Mouse (Mus musculus) forebrain, postnatal 0 days (tissue): ENCODE measurements at regions not wholly inside any gene's neighbourhood (a gene's known extent, or its start where the extent isn't known, plus 50 kb on each side); places are given as distances from the start of the nearest gene placed in this dataset.

ENCODE experiments used
- ATAC-seq: fragments of 200-750 bp; cut with Nextera tagmentation; 2 replicates; pipeline ENCODE4 v1.8.0; 2017; ENCODE audit warnings: mild to moderate bottlenecking, moderate library complexity
- DNase-seq: peaks from one replicate; pipeline ENCODE4 v3.0.0-alpha.2; 2015
- H3K27ac ChIP-seq: fragments of 300-500 bp; sonication (generic); 2 replicates; pipeline ENCODE4 v1.5.1; 2014; ENCODE audit warnings: low read depth, mild to moderate bottlenecking, antibody characterized with exemption, low read length, moderate library complexity, mixed read lengths
- H3K27me3 ChIP-seq: fragments of 300-500 bp; sonication (generic); 2 replicates; pipeline ENCODE4 v1.6.1; 2014; ENCODE audit warnings: mild to moderate bottlenecking, low read length, mixed read lengths; ENCODE audit not compliant: insufficient read depth
- H3K36me3 ChIP-seq: fragments of 300-500 bp; sonication (generic); 2 replicates; pipeline ENCODE4 v1.6.1; 2014; ENCODE audit warnings: mild to moderate bottlenecking, moderate library complexity; ENCODE audit not compliant: insufficient read depth
- H3K4me1 ChIP-seq: fragments of 300-500 bp; sonication (generic); 2 replicates; pipeline ENCODE4 v1.6.1; 2014; ENCODE audit warnings: antibody characterized with exemption; ENCODE audit not compliant: insufficient read depth
- H3K4me2 ChIP-seq: fragments of 300-500 bp; sonication (generic); 2 replicates; pipeline ENCODE4 v1.6.1; 2014; ENCODE audit warnings: low read depth, mild to moderate bottlenecking, moderate library complexity
- H3K4me3 ChIP-seq: fragments of 300-500 bp; sonication (generic); 2 replicates; pipeline ENCODE4 v1.5.1; 2014; ENCODE audit warnings: low read depth, low read length, mixed read lengths
- H3K9ac ChIP-seq: fragments of 300-500 bp; sonication (generic); 2 replicates; pipeline ENCODE4 v1.6.1; 2014; ENCODE audit warnings: mild to moderate bottlenecking
- H3K9me3 ChIP-seq: fragments of 300-500 bp; sonication (generic); 2 replicates; pipeline ENCODE4 v1.6.1; 2016; ENCODE audit warnings: low read length
- CTCF ChIP-seq: sonication (generic); IDR thresholded peaks from 2 replicates; pipeline ENCODE4 v1.5.1; 2016; ENCODE audit warnings: antibody characterized with exemption, control low read depth, low read depth
- WGBS: fragments of 180-500 bp; shearing (Covaris S2); extraction: QIAGEN DNeasy Blood & Tissue Kit; methylation state at CpG from one replicate; pipeline ENCODE4 v1.1.7; 2014; 5-methylcytosine and 5-hydroxymethylcytosine counted together

DNA sequence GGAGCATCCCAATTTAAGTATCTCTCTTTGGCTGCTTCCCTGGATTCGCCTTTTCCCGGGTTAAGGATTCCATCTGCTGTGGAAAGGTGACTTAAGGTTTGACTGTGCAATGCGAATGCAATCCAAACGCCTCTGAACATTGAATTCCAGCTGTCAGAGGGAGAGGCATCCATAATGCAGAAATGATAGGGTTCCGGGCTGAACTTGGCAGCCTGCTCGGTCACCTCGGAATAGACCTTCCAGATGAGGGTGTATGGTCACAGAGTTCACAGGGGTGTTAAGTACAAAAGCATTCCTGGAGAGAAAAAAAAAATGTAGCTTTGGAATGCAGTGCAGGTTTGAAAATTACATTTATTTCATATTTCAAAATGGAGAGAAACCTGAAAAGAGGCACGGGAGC lies 238.6 kb downstream of the Hlx start:
- Histone ChIP-seq H3K4me1 (no peaks in the 10 kb centered on the region), H3K4me3 (no peak overlapping the region), H3K4me2 (no peak overlapping the region), H3K36me3 (no peaks in the 10 kb centered on the region), H3K27ac (no peak overlapping the region), H3K9ac (no peak overlapping the region), H3K27me3 (no peaks in the 10 kb centered on the region), H3K9me3 (no peaks in the 10 kb centered on the region)
- WGBS = 86% methylated on average over 8 of the region's 8 CpGs
- no peak for DNase-seq
- TF ChIP-seq CTCF = no peak
- no peak for ATAC-seq

- 91% methylated on average over 3 of the region's 3 CpGs for WGBS
- ATAC-seq = no peak
- DNase-seq = no peak
Measured at GRCm38 (mm10) chr1:184492115-184492514, 240.3 kb downstream of the Hlx start.

GRCm38 (mm10) chr1:184491252-184491651 lies 241.2 kb downstream of the Hlx start:
- no peak for TF ChIP-seq CTCF
- H3K27me3 ChIP-seq = no peaks in the 10 kb centered on the region
- no peak overlapping the region for H3K4me3 ChIP-seq
- no peak overlapping the region for H3K9ac ChIP-seq
- 84% methylated on average over 4 of the region's 4 CpGs for WGBS
- H3K9me3 ChIP-seq = no peaks in the 10 kb centered on the region
- DNase-seq = no peak
- ATAC-seq = no peak
- no peaks in the 10 kb centered on the region for H3K36me3 ChIP-seq
- no peak overlapping the region for H3K27ac ChIP-seq
- H3K4me1 ChIP-seq = no peaks in the 10 kb centered on the region
- no peak overlapping the region for H3K4me2 ChIP-seq

More at GRCm38 (mm10) chr1:184492115-184492514, 240.3 kb downstream of the Hlx start:
- Histone ChIP-seq H3K4me2 (no peak overlapping the region), H3K27me3 (no peaks in the 10 kb centered on the region), H3K36me3 (no peaks in the 10 kb centered on the region), H3K9me3 (no peaks in the 10 kb centered on the region), H3K9ac (no peak overlapping the region), H3K4me3 (no peak overlapping the region), H3K27ac (no peak overlapping the region), H3K4me1 (no peaks in the 10 kb centered on the region)
- no peak for TF ChIP-seq CTCF

- Histone ChIP-seq H3K9me3 (no peaks in the 10 kb centered on the region), H3K4me2 (no peak overlapping the region), H3K4me3 (no peak overlapping the region), H3K27ac (no peak overlapping the region), H3K36me3 (no peaks in the 10 kb centered on the region), H3K9ac (no peak overlapping the region), H3K4me1 (no peaks in the 10 kb centered on the region), H3K27me3 (no peaks in the 10 kb centered on the region)
- no peak for TF ChIP-seq CTCF
- WGBS = 43% methylated on average over 6 of the region's 6 CpGs
- DNase-seq (no peak), ATAC-seq (no peak)
Measured at GRCm38 (mm10) chr1:184487409-184487808, 245.0 kb downstream of the Hlx start.

DNA sequence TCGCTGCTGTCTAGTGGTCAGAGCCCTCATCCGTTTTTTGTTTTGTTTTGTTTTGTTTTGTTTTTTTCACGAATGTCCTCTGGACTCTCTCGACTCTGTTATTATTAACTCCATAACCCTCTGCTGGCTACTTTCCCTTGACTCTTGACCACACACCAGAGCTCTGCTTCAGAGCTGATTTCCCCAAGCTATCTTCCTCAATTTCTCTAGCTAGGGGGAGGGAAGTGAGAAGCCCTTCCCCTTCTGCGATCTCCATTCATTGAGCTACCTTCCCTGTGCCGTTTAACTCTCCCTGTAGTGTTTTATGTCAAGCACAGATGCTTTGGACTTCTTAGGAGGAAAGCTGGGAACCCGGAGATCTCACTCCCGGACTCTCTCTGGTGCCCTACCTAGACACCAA lies 247.6 kb downstream of the Hlx start:
- no peak for DNase-seq
- WGBS = 82% methylated on average over 8 of the region's 8 CpGs

GRCm38 (mm10) chr1:184483371-184483770 lies 249.0 kb downstream of the Hlx start:
- no peak for TF ChIP-seq CTCF
- no peak overlapping the region for H3K27ac ChIP-seq
- 57% methylated on average over 7 of the region's 7 CpGs for WGBS
- H3K4me2 ChIP-seq = no peak overlapping the region
- H3K9me3 ChIP-seq = no peaks in the 10 kb centered on the region
- H3K27me3 ChIP-seq = no peaks in the 10 kb centered on the region
- no peaks in the 10 kb centered on the region for H3K36me3 ChIP-seq
- H3K4me3 ChIP-seq = no peak overlapping the region
- no peak for ATAC-seq
- no peaks in the 10 kb centered on the region for H3K4me1 ChIP-seq
- DNase-seq = no peak
- no peak overlapping the region for H3K9ac ChIP-seq

More for the DNA sequence above, 247.6 kb downstream of the Hlx start:
- no peaks in the 10 kb centered on the region for H3K27me3 ChIP-seq
- no peaks in the 10 kb centered on the region for H3K4me1 ChIP-seq
- no peaks in the 10 kb centered on the region for H3K9me3 ChIP-seq
- no peak overlapping the region for H3K27ac ChIP-seq
- no peak overlapping the region for H3K9ac ChIP-seq
- TF ChIP-seq CTCF = no peak
- H3K36me3 ChIP-seq = no peaks in the 10 kb centered on the region
- no peak overlapping the region for H3K4me3 ChIP-seq
- no peak for ATAC-seq
- H3K4me2 ChIP-seq = no peak overlapping the region

GRCm38 (mm10) chr1:184482026-184482425 lies 250.4 kb downstream of the Hlx start:
- Histone ChIP-seq H3K4me3 (no peak overlapping the region), H3K4me2 (no peak overlapping the region), H3K36me3 (no peaks in the 10 kb centered on the region), H3K27me3 (no peaks in the 10 kb centered on the region), H3K27ac (no peak overlapping the region), H3K4me1 (no peaks in the 10 kb centered on the region), H3K9me3 (no peaks in the 10 kb centered on the region), H3K9ac (no peak overlapping the region)
- ATAC-seq = no peak
- WGBS = 84% methylated on average over 9 of the region's 9 CpGs
- no peak for DNase-seq
- TF ChIP-seq CTCF = no peak
